14 mouse cellular contexts compared by ENCODE assay signal in genomic region chr11:59731821-59732220, GRCm38 (mm10). TPM values are rescaled to one million over a fixed set of nuclear protein-coding genes. Genes with fewer than 3 reads are reported as not detected.
DNase-seq lines count a peak whose midpoint lies in the region; ATAC-seq and TF ChIP-seq lines count a peak whose summit lies in the region.
"Had no signal": no experiment of that assay in that cellular context is flagged by ENCODE, and none has a peak within 500 bp of the region (broad histone marks: within the 10 kb centered on the region; RNA-seq: fewer than 3 reads in every experiment).

No protein-coding gene starts in this region.

- peaks cover 30% of the 10 kb centered on the region for H3K4me1 ChIP-seq in cerebellum, adult 2 months (ENCODE audit: control insufficient read depth, insufficient read depth, low read length)
- H3K4me1 ChIP-seq in hindbrain, postnatal 0 days (ENCODE audit: insufficient read depth, low read length), result no peaks in the 10 kb centered on the region; the same call in 1 of the 2 replicates
- peaks cover 6% of the 10 kb centered on the region for H3K4me1 ChIP-seq in hindbrain, embryonic 16.5 days (ENCODE audit: control insufficient read depth, insufficient read depth, low read depth, low read length)
- H3K4me1 ChIP-seq in midbrain, postnatal 0 days (ENCODE audit: insufficient read depth, low read length), result no peaks in the 10 kb centered on the region
- H3K4me1 ChIP-seq in midbrain, embryonic 11.5 days (ENCODE audit: control insufficient read depth, insufficient read depth, low read length), result no peaks in the 10 kb centered on the region
- 0 out of 2 replicates have a peak, but pooled peaks cover 2% of the 10 kb centered on the region for H3K4me1 ChIP-seq in stomach, postnatal 0 days (replicated peaks; ENCODE audit: control insufficient read depth, insufficient read depth)
- H3K4me1 ChIP-seq: embryonic facial prominence, embryonic 12.5 days had no signal

- H3K4me2 ChIP-seq in hindbrain, postnatal 0 days (ENCODE audit: low read depth, low read length), result no peak overlapping the region
- no peak overlapping the region for H3K4me2 ChIP-seq in hindbrain, embryonic 16.5 days (ENCODE audit: low read length)
- no peak overlapping the region for H3K4me2 ChIP-seq in midbrain, postnatal 0 days (ENCODE audit: low read depth, low read length, poor library complexity, severe bottlenecking)
- H3K4me2 ChIP-seq in midbrain, embryonic 11.5 days, result no peak overlapping the region
- H3K4me2 ChIP-seq in stomach, postnatal 0 days (replicated peaks; ENCODE audit: low read depth), result no peak overlapping the region
- H3K4me2 ChIP-seq: embryonic facial prominence, embryonic 12.5 days had no signal

- ATAC-seq in hindbrain, postnatal 0 days, result no peak
- ATAC-seq in hindbrain, embryonic 16.5 days, result no peak
- no peak for ATAC-seq in midbrain, postnatal 0 days (ENCODE audit: low FRiP score)
- ATAC-seq in midbrain, embryonic 11.5 days (ENCODE audit: low FRiP score), result no peak
- no peak for ATAC-seq in stomach, postnatal 0 days (ENCODE audit: low FRiP score, low TSS enrichment)
- ATAC-seq: inflammation-experienced regulatory T-cells, adult 6 months had no signal

- TF ChIP-seq EP300 in stomach, postnatal 0 days (optimal IDR thresholded peaks at IDR 0.05), result no peak

- no peak overlapping the region for H3K9ac ChIP-seq in hindbrain, postnatal 0 days (replicated peaks; ENCODE audit: low read length)
- no peak overlapping the region for H3K9ac ChIP-seq in hindbrain, embryonic 16.5 days (ENCODE audit: low read depth, low read length)
- H3K9ac ChIP-seq in midbrain, postnatal 0 days (replicated peaks; ENCODE audit: low read length, poor library complexity, severe bottlenecking), result no peak overlapping the region
- no peak overlapping the region for H3K9ac ChIP-seq in midbrain, embryonic 11.5 days (ENCODE audit: low read length)
- H3K9ac ChIP-seq in stomach, postnatal 0 days (ENCODE audit: low read length), result no peak overlapping the region
- H3K9ac ChIP-seq: embryonic facial prominence, embryonic 12.5 days had no signal

- no peak for DNase-seq in cerebellum, adult 2 months
- DNase-seq in cerebellum, adult 18-20 months, result no peak
- DNase-seq in hindbrain, postnatal 0 days (ENCODE audit: low spot score), result no peak
- DNase-seq in midbrain, postnatal 0 days (ENCODE audit: low spot score), result no peak
- no peak for DNase-seq in midbrain, embryonic 11.5 days (ENCODE audit: low spot score, missing footprints)
- no peak for DNase-seq in stomach, postnatal 0 days (ENCODE audit: low spot score)
- no peak for DNase-seq in right cerebral cortex, postnatal 25 days
- DNase-seq: adrenal gland, adult 2 months; cerebellum, adult 11-12 months; gastrocnemius, postnatal 10 days had no signal

- TF ChIP-seq POLR2A in cerebellum, adult 2 months (IDR thresholded peaks at IDR 0.05; ENCODE audit: borderline replicate concordance, insufficient read depth, low read length), result no peak

- H3K9me3 ChIP-seq in hindbrain, postnatal 0 days (ENCODE audit: low read length), result no peaks in the 10 kb centered on the region
- no peaks in the 10 kb centered on the region for H3K9me3 ChIP-seq in hindbrain, embryonic 16.5 days (ENCODE audit: control insufficient read depth, low read length)
- H3K9me3 ChIP-seq in midbrain, postnatal 0 days (ENCODE audit: low read length), result no peaks in the 10 kb centered on the region
- no peaks in the 10 kb centered on the region for H3K9me3 ChIP-seq in midbrain, embryonic 11.5 days (ENCODE audit: control insufficient read depth, low read length)
- H3K9me3 ChIP-seq in stomach, postnatal 0 days (ENCODE audit: control insufficient read depth, low read length), result no peaks in the 10 kb centered on the region
- H3K9me3 ChIP-seq: embryonic facial prominence, embryonic 12.5 days; G1E had no signal

- 45% methylated on average over 3 of the region's 3 CpGs for WGBS in cerebellum, adult 2 months
- 65% methylated on average over 3 of the region's 3 CpGs for WGBS in hindbrain, postnatal 0 days
- WGBS in hindbrain, embryonic 16.5 days, result 74% methylated on average over 3 of the region's 3 CpGs
- 80% methylated on average over 3 of the region's 3 CpGs for WGBS in midbrain, postnatal 0 days
- 84% methylated on average over 3 of the region's 3 CpGs for WGBS in midbrain, embryonic 11.5 days
- 43% methylated on average over 3 of the region's 3 CpGs for WGBS in stomach, postnatal 0 days

- peak overlapping the region; percentile 47 for H3K27ac ChIP-seq in cerebellum, adult 2 months (ENCODE audit: insufficient read depth, low read length)
- H3K27ac ChIP-seq in hindbrain, postnatal 0 days, result peak overlapping the region; percentile 56; the same call in 1 of the 2 replicates
- no peak overlapping the region; the same call in 1 of the 2 replicates for H3K27ac ChIP-seq in hindbrain, embryonic 16.5 days (ENCODE audit: low read depth, low read length)
- peak overlapping the region; percentile 43; the same call in 1 of the 2 replicates for H3K27ac ChIP-seq in midbrain, postnatal 0 days (ENCODE audit: low read depth, low read length)
- H3K27ac ChIP-seq in midbrain, embryonic 11.5 days (ENCODE audit: low read depth, low read length), result no peak overlapping the region
- H3K27ac ChIP-seq in stomach, postnatal 0 days (replicated peaks), result peak overlapping the region; percentile 91
- H3K27ac ChIP-seq: embryonic facial prominence, embryonic 12.5 days had no signal

- no peak overlapping the region for H3K4me3 ChIP-seq in cerebellum, adult 2 months (replicated peaks; ENCODE audit: insufficient read depth, low read depth, low read length)
- H3K4me3 ChIP-seq in hindbrain, postnatal 0 days (ENCODE audit: low read length), result no peak overlapping the region
- no peak overlapping the region for H3K4me3 ChIP-seq in hindbrain, embryonic 16.5 days (ENCODE audit: low read length)
- H3K4me3 ChIP-seq in midbrain, postnatal 0 days (ENCODE audit: low read depth, low read length), result no peak overlapping the region
- H3K4me3 ChIP-seq in midbrain, embryonic 11.5 days (ENCODE audit: low read depth, low read length), result no peak overlapping the region
- H3K4me3 ChIP-seq in stomach, postnatal 0 days (ENCODE audit: low read depth, low read length), result no peak overlapping the region
- H3K4me3 ChIP-seq: embryonic facial prominence, embryonic 12.5 days had no signal

- no peaks in the 10 kb centered on the region; the same call in 1 of the 2 replicates for H3K36me3 ChIP-seq in hindbrain, postnatal 0 days (ENCODE audit: insufficient read depth, low read length)
- H3K36me3 ChIP-seq in hindbrain, embryonic 16.5 days (ENCODE audit: control insufficient read depth, insufficient read depth, low read length), result peaks cover 13% of the 10 kb centered on the region
- peaks cover 28% of the 10 kb centered on the region for H3K36me3 ChIP-seq in midbrain, postnatal 0 days (ENCODE audit: insufficient read depth, low read length)
- peaks cover 7% of the 10 kb centered on the region; the same call in 1 of the 2 replicates for H3K36me3 ChIP-seq in midbrain, embryonic 11.5 days (ENCODE audit: control insufficient read depth, insufficient read depth, low read length)
- peaks cover 21% of the 10 kb centered on the region for H3K36me3 ChIP-seq in stomach, postnatal 0 days (ENCODE audit: control insufficient read depth, insufficient read depth, low read length)

- no peaks in the 10 kb centered on the region for H3K27me3 ChIP-seq in cerebellum, adult 2 months (ENCODE audit: control insufficient read depth, insufficient read depth, low read length)
- no peaks in the 10 kb centered on the region for H3K27me3 ChIP-seq in hindbrain, postnatal 0 days (ENCODE audit: insufficient read depth, low read length)
- no peaks in the 10 kb centered on the region for H3K27me3 ChIP-seq in hindbrain, embryonic 16.5 days (replicated peaks; ENCODE audit: control insufficient read depth, insufficient read depth, low read length)
- H3K27me3 ChIP-seq in midbrain, postnatal 0 days (ENCODE audit: insufficient read depth, low read length), result no peaks in the 10 kb centered on the region
- no peaks in the 10 kb centered on the region for H3K27me3 ChIP-seq in midbrain, embryonic 11.5 days (ENCODE audit: control insufficient read depth, insufficient read depth, low read length)
- H3K27me3 ChIP-seq in stomach, postnatal 0 days (ENCODE audit: control insufficient read depth, insufficient read depth, low read length), result no peaks in the 10 kb centered on the region
- H3K27me3 ChIP-seq: embryonic facial prominence, embryonic 12.5 days had no signal

- no peak for TF ChIP-seq CTCF in cerebellum, adult 2 months (IDR thresholded peaks at IDR 0.05; ENCODE audit: borderline replicate concordance, insufficient read depth, low read depth, low read length)
- no peak for TF ChIP-seq CTCF in hindbrain, postnatal 0 days (IDR thresholded peaks at IDR 0.05; ENCODE audit: low read depth)
- TF ChIP-seq CTCF in midbrain, postnatal 0 days (IDR thresholded peaks at IDR 0.05), result no peak
- no peak for TF ChIP-seq CTCF in stomach, postnatal 0 days (IDR thresholded peaks at IDR 0.05; ENCODE audit: low read depth)

RNA-seq across cellular contexts. Expression of gene Pld6, which starts 55.6 kb away (rescaled TPM):
- 2.3 and 2.5 TPM in 2 replicates for polyA plus RNA-seq in cerebellum, adult 2 months (2012; rRNA removed)
- 10.9 and 16.0 TPM in 2 replicates for total RNA-seq in hindbrain, postnatal 0 days (2014; rRNA removed)
- 21.5 and 24.6 TPM in 2 replicates for polyA plus RNA-seq in hindbrain, postnatal 0 days (2015; fragmentation: Nextera tagmentation; extraction: Ambion mirVana)
- polyA plus RNA-seq in hindbrain, embryonic 16.5 days (2015; fragmentation: Nextera tagmentation; extraction: Ambion mirVana), result 21.3 and 25.2 TPM in 2 replicates
- total RNA-seq in midbrain, postnatal 0 days (2014; rRNA removed), result 18.3 and 19.0 TPM in 2 replicates
- 26.2 and 32.2 TPM in 2 replicates for polyA plus RNA-seq in midbrain, postnatal 0 days (2015; fragmentation: Nextera tagmentation; extraction: Ambion mirVana)
- 0.36 and 0.79 TPM in 2 replicates for polyA plus RNA-seq in midbrain, embryonic 11.5 days (2014; fragmentation: Nextera tagmentation; extraction: Ambion mirVana)
- 5.9 and 6.7 TPM in 2 replicates for polyA plus RNA-seq in stomach, postnatal 0 days (2015; fragmentation: Nextera tagmentation; extraction: Ambion mirVana)
- total RNA-seq: G1E had no signal
- polyA plus RNA-seq: G1E had no signal

Comparison
In these comparisons a context has a peak if more than half of its experiments do, and no peak if none do; other contexts are left out.
1. H3K27ac ChIP-seq: peak in cerebellum, adult 2 months (single experiment), hindbrain, postnatal 0 days (single experiment), midbrain, postnatal 0 days (single experiment) and stomach, postnatal 0 days (single experiment); none in hindbrain, embryonic 16.5 days (single experiment) and midbrain, embryonic 11.5 days (single experiment).